Mouse (Mus musculus) ES-E14 (cell line): Measurements from ENCODE around the gene Plscr2.

ENCODE experiments used
- CHD2 ChIP-seq: IDR thresholded peaks from 2 replicates; pipeline ENCODE4 v1.6.1; 2014; ENCODE audit warnings: mild to moderate bottlenecking, low read depth, low read length, inconsistent platforms
- HCFC1 ChIP-seq: IDR thresholded peaks from 2 replicates; pipeline ENCODE4 v1.6.1; 2012; ENCODE audit warnings: low read length, inconsistent platforms, borderline replicate concordance; ENCODE audit not compliant: insufficient read depth
- MAFK ChIP-seq: IDR thresholded peaks from 2 replicates; pipeline ENCODE4 v1.6.1; 2014; ENCODE audit warnings: mild to moderate bottlenecking, low read depth, low read length, inconsistent platforms; ENCODE audit not compliant: insufficient read depth
- ZC3H11A ChIP-seq: IDR thresholded peaks from 2 replicates; pipeline ENCODE4 v1.6.1; 2012; ENCODE audit warnings: low read depth, mild to moderate bottlenecking, inconsistent platforms, low read length, borderline replicate concordance
- ZNF384 ChIP-seq: IDR thresholded peaks from 2 replicates; pipeline ENCODE4 v1.6.1; 2012; ENCODE audit warnings: low read depth, low read length, inconsistent platforms

DNA sequence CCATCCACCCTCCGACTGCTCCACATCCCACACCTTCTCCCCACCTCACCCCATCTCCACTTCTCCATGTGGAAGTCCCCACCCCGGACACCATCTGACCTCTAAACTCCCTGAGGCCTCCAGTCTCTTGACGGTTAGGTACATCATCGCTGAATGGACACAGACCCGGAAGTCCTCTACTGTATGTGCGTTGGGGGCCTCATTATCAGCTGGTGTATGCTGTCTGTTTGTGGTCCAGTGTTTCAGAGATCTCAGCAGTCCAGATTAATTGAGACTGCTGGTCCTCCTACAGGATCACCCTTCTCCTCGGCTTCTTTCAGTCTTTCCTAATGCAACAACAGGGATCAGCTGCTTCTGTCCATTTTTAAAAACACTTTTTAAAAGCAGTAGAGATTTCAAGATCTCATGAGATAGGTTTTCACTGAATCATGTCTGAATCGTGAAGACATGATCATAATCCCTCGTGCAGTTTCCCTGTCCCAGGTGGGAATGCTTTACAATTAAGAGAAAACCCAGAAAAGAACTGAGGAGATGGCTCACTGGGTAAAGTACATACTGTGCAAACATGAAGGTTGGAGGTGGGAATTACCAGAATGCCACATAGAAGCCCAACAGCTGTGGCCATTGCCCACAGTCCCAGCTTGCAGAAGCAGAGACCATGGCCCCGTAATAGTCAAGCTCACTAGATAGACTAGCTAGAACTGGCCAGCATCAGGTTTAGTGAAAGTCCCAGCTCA, 21.6 kb upstream of the Plscr2 start:
- TF ChIP-seq ZNF384 (no peak), HCFC1 (no peak), ZC3H11A (no peak), CHD2 (no peak), MAFK (no peak)
